Mouse (Mus musculus) thymus, adult 2 months (tissue): ENCODE measurements around the gene Alg13.

Experiments used
- CTCF ChIP-seq: fragments of 200-500 bp; IDR thresholded peaks from 2 replicates; pipeline ENCODE4 v1.5.1; 2012; ENCODE audit warnings: mild to moderate bottlenecking, control low read depth, low read length, moderate library complexity, borderline replicate concordance; ENCODE audit not compliant: control insufficient read depth, poor library complexity, insufficient read depth; ENCODE audit errors: extremely low read depth
- POLR2A ChIP-seq: fragments of 200-500 bp; IDR thresholded peaks from 2 replicates; pipeline ENCODE4 v1.6.1; 2012; ENCODE audit warnings: mild to moderate bottlenecking, low read length, control low read depth, moderate library complexity; ENCODE audit not compliant: control insufficient read depth, poor library complexity, insufficient read depth; ENCODE audit errors: extremely low read depth

- TF ChIP-seq POLR2A (no peak), CTCF (no peak)
Observed at GRCm38 (mm10) chrX:144315028-144315427, 2.6 kb upstream of the Alg13 start.
